Mouse (Mus musculus): ENCODE data around the gene Hsp90ab1.

The Hsp90ab1 gene

GRCm38 (mm10) chr17:45538394-45538793 lies 34.7 kb downstream of the Hsp90ab1 start:
- DNase-seq, result no peak

GRCm38 (mm10) chr17:45536264-45536663 lies 36.8 kb downstream of the Hsp90ab1 start:
- no peak for DNase-seq

- no peak for DNase-seq
These were observed 40.2 kb downstream of the Hsp90ab1 start for GRCm38 (mm10) chr17:45532896-45533295.

- DNase-seq, result no peak
These were observed 42.7 kb downstream of the Hsp90ab1 start for GRCm38 (mm10) chr17:45530346-45530782.

- DNase-seq, result no peak
These were observed 46.5 kb downstream of the Hsp90ab1 start for GRCm38 (mm10) chr17:45526571-45526970.

- DNase-seq, result no peak
These were observed 48.1 kb downstream of the Hsp90ab1 start for GRCm38 (mm10) chr17:45524961-45525360.

GRCm38 (mm10) chr17:45523263-45523662 lies 49.8 kb downstream of the Hsp90ab1 start, which contains the start of gene Tcte1:
Tcte1 (plus strand) TSS chr17:45523434.
- no peak for DNase-seq

GRCm38 (mm10) chr17:45520136-45520535 lies 52.9 kb downstream of the Hsp90ab1 start:
- no peak for DNase-seq

GRCm38 (mm10) chr17:45518766-45519475 lies 54.1 kb downstream of the Hsp90ab1 start:
- DNase-seq, result no peak

Data from thymus, adult 18-20 months (tissue).